Mouse (Mus musculus): ENCODE measurements at regions not wholly inside any gene's neighbourhood (a gene's known extent, or its start where the extent isn't known, plus 50 kb on each side); places are given as distances from the start of the nearest gene placed in this dataset.

DNA sequence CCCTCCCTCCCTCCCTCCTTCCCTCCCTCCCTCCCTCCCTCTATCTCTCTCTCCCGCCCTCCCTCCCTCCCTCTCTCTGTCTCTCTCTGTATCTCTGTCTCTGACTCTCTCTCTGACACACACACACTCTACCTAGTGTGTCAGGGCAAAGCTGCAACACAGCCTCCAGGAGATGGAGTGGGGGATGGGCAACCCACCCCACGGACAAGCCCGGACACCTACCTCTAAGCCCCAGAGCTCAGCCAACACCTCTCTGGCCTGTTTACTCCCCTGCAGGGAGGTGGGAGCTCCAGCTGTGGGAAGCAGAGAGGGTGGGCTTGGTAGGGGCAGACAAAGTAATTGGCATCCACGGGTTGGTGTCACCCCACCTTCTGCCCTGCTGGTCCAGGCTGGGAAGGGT, 109.7 kb upstream of the Lhx1 start:
- TF ChIP-seq CTCF (IDR thresholded peaks at IDR 0.05; ENCODE audit: low read depth) (no peak), EP300 (optimal IDR thresholded peaks at IDR 0.05) (no peak)
